Mouse (Mus musculus) midbrain, postnatal 0 days (tissue): ENCODE measurements around the gene Syt7. TPM values are rescaled to one million over a fixed set of nuclear protein-coding genes. Genes with fewer than 3 reads are reported as not detected.

Experiments used
- ATAC-seq: fragments of 200-750 bp; cut with Nextera tagmentation; 2 replicates; pipeline ENCODE4 v1.8.0; 2017; ENCODE audit warnings: moderate number of reproducible peaks, mild to moderate bottlenecking, moderate TSS enrichment, moderate library complexity; ENCODE audit not compliant: low FRiP score
- DNase-seq: peaks from one replicate; pipeline ENCODE4 v3.0.0-alpha.2; 2015; ENCODE audit warnings: low spot score
- H3K27ac ChIP-seq: fragments of 300-500 bp; sonication (generic); 2 replicates; pipeline ENCODE4 v1.5.1; 2014; ENCODE audit warnings: low read depth, mild to moderate bottlenecking, low read length, mixed read lengths
- H3K27me3 ChIP-seq: fragments of 300-500 bp; sonication (generic); 2 replicates; pipeline ENCODE4 v1.6.1; 2014; ENCODE audit warnings: low read length, control low read depth, mixed read lengths; ENCODE audit not compliant: insufficient read depth
- H3K36me3 ChIP-seq: fragments of 300-500 bp; sonication (generic); 2 replicates; pipeline ENCODE4 v1.6.1; 2014; ENCODE audit warnings: low read length, control low read depth, mixed read lengths; ENCODE audit not compliant: insufficient read depth
- H3K4me1 ChIP-seq: fragments of 300-500 bp; sonication (generic); 2 replicates; pipeline ENCODE4 v1.6.1; 2014; ENCODE audit warnings: mild to moderate bottlenecking, control low read depth, antibody characterized with exemption, low read length, mixed read lengths; ENCODE audit not compliant: insufficient read depth
- H3K4me2 ChIP-seq: fragments of 300-500 bp; sonication (generic); 2 replicates; pipeline ENCODE4 v1.6.1; 2014; ENCODE audit warnings: low read depth, mild to moderate bottlenecking, low read length, mixed read lengths; ENCODE audit not compliant: poor library complexity, severe bottlenecking
- H3K4me3 ChIP-seq: fragments of 300-500 bp; sonication (generic); 2 replicates; pipeline ENCODE4 v1.5.1; 2014; ENCODE audit warnings: low read depth, mild to moderate bottlenecking, low read length, moderate library complexity
- H3K9ac ChIP-seq: fragments of 300-500 bp; sonication (generic); replicated peaks from 2 replicates; pipeline ENCODE4 v1.6.1; 2014; ENCODE audit warnings: mild to moderate bottlenecking, low read length, moderate library complexity, mixed read lengths; ENCODE audit not compliant: poor library complexity, severe bottlenecking
- H3K9me3 ChIP-seq: fragments of 300-500 bp; sonication (generic); 2 replicates; pipeline ENCODE4 v1.6.1; 2016; ENCODE audit warnings: low read length, control low read depth
- CTCF ChIP-seq: IDR thresholded peaks from 2 replicates; pipeline ENCODE4 v1.5.1; 2016; ENCODE audit warnings: antibody characterized with exemption, mild to moderate bottlenecking
- WGBS: fragments of 180-500 bp; shearing (Covaris S2); extraction: QIAGEN DNeasy Blood & Tissue Kit; methylation state at CpG from one replicate; pipeline ENCODE4 v1.1.7; 2014; 5-methylcytosine and 5-hydroxymethylcytosine counted together
- polyA plus RNA-seq: library from polyadenylated mRNA; unstranded; fragments of >200 nt; fragmentation: Nextera tagmentation; extraction: Ambion mirVana; gene quantifications from 2 replicates; pipeline ENCODE4 v1.2.1, GENCODE M21; 2015
- total RNA-seq: library from RNA; depleted of rRNA; stranded (reverse); fragments of >200 nt; gene quantifications from 2 replicates; pipeline ENCODE4 v1.2.3, GENCODE M21; 2014

Gene Syt7
- total and polyA plus RNA-seq, 2 experiments from 2014 or later: 19.0 to 140 TPM

DNA sequence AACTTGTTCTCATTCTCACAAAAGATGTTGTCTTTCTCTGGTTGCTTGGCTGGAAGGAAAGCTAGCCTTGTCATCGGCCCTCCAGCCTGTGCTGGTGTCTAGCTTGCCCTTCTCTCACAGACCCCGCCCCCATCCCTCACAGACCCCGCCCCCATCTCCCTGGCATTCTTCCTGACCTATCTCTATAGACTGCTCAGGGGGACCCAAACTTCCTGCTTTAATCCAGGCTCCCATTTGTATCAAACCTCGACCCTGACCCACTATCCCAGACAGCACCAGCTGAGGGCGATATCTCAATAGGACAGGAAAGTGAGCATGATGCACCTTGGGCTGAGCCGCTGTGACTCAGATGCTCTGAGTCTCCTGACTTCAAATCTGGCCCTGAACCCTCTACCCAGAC is 84.9 kb downstream of the Syt7 start:
- no peaks in the 10 kb centered on the region for H3K4me1 ChIP-seq
- ATAC-seq: 0 out of 2 replicates have a peak, but pooled peaks have one; percentile 14
- H3K9ac ChIP-seq: no peak overlapping the region
- peak; percentile 7; the same call in 1 of the 2 replicates for TF ChIP-seq CTCF
- no peak overlapping the region for H3K27ac ChIP-seq
- no peaks in the 10 kb centered on the region for H3K27me3 ChIP-seq
- no peak overlapping the region for H3K4me2 ChIP-seq
- WGBS: 19% methylated on average over 6 of the region's 6 CpGs
- no peak for DNase-seq
- no peaks in the 10 kb centered on the region for H3K9me3 ChIP-seq
- no peaks in the 10 kb centered on the region for H3K36me3 ChIP-seq
- H3K4me3 ChIP-seq: no peak overlapping the region

DNA sequence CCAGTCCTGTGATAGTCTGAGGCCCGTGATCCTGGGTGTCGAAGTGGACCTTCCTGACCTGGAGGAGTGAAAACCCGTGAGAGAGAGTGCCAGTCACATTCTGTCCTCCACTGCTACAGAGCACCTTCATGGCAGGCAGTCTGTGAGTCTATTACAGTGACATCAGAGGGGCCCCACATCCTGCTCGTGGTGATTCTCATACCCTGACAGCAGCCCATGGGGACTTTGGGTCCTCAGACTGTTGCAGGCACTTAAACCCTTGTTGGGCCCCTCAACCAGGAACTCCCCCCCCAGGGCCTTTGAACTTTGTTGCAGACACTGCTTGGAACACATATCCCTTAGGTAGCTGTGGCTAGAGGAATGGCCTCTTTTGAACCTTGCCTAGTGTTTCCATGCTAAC is 90.7 kb downstream of the Syt7 start:
- TF ChIP-seq CTCF: no peak
- H3K27me3 ChIP-seq: no peaks in the 10 kb centered on the region
- H3K9ac ChIP-seq: no peak overlapping the region
- 72% methylated on average over 4 of the region's 4 CpGs for WGBS
- no peak overlapping the region for H3K27ac ChIP-seq
- no peaks in the 10 kb centered on the region for H3K9me3 ChIP-seq
- no peak for DNase-seq
- no peaks in the 10 kb centered on the region for H3K36me3 ChIP-seq
- peaks cover 11% of the 10 kb centered on the region; the same call in 1 of the 2 replicates for H3K4me1 ChIP-seq
- no peak for ATAC-seq
- H3K4me3 ChIP-seq: no peak overlapping the region
- H3K4me2 ChIP-seq: no peak overlapping the region

DNA sequence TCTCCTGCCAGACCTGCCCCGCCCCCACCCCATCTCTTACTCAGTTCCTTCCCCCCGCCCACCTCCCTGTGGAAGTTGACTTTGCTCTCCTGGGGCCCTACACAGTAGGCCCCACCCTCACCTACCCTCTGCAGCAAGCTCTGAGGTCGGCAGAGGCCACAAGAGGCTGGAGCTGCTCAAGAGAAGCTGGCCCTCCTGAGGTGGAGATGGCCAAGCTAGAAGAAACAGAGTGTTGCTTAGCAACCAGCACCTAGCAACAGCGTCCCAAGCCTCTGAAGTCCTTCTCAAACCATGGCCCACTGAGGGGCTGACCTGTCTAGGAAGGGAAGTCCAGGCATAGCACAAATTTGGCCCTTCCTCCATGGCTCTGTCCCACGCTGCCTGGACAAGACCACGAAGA is 93.8 kb downstream of the Syt7 start, which contains the start of gene Ppp1r32:
Ppp1r32 (minus strand) TSS at position 226 of the 400 bp plus-strand sequence.
- Histone ChIP-seq H3K9me3 (no peaks in the 10 kb centered on the region), H3K36me3 (no peaks in the 10 kb centered on the region), H3K4me2 (no peak within 1 kb of the TSS), H3K9ac (no peak within 1 kb of the TSS), H3K4me3 (no peak within 1 kb of the TSS), H3K27ac (no peak within 1 kb of the TSS), H3K27me3 (no peaks in the 10 kb centered on the region), H3K4me1 (peaks cover 11% of the 10 kb centered on the region; the same call in 1 of the 2 replicates)
- DNase-seq (peak; percentile 81), ATAC-seq (peak; percentile 73)
- TF ChIP-seq CTCF: no peak
- 21% methylated on average over 6 of the region's 6 CpGs for WGBS

DNA sequence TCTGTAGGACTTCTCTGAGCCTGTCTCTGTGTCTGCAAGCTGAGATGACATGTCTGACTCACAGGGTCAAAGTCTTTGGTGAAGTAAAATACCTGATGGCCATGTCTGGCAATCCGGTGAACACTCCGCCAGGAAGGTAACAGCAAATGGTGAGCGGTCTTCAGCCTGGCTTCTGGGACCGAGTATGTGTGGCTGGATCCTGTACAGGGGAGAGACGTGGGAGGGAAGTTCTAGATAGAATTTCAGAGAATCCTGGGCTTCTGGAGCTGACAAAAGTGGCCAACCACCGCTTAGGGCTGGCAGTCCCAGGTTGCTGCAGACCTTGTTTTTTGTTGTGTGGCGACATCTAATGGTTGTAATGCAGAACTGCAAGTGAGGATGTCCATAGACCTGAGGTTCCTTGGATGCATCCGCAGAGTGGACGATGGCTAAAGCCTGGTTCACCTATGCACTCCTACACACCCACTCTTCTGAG is 97.4 kb downstream of the Syt7 start:
- WGBS: 24% methylated on average over 9 of the region's 9 CpGs
- no peak overlapping the region for H3K4me2 ChIP-seq
- no peaks in the 10 kb centered on the region for H3K9me3 ChIP-seq
- H3K36me3 ChIP-seq: no peaks in the 10 kb centered on the region
- H3K9ac ChIP-seq: no peak overlapping the region
- peak; percentile 97 for TF ChIP-seq CTCF
- H3K27ac ChIP-seq: no peak overlapping the region
- peaks cover 11% of the 10 kb centered on the region; the same call in 1 of the 2 replicates for H3K4me1 ChIP-seq
- DNase-seq (peak; percentile 83), ATAC-seq (peak; percentile 77)
- H3K27me3 ChIP-seq: no peaks in the 10 kb centered on the region
- no peak overlapping the region for H3K4me3 ChIP-seq

- no peaks in the 10 kb centered on the region for H3K27me3 ChIP-seq
- WGBS: 93% methylated on average over 1 of the region's 1 CpGs
- no peak overlapping the region for H3K9ac ChIP-seq
- H3K4me1 ChIP-seq: 0 out of 2 replicates have a peak, but pooled peaks cover 2% of the 10 kb centered on the region
- H3K27ac ChIP-seq: no peak overlapping the region
- ATAC-seq (no peak), DNase-seq (no peak)
- H3K4me3 ChIP-seq: no peak overlapping the region
- peaks cover 6% of the 10 kb centered on the region; the same call in 1 of the 2 replicates for H3K36me3 ChIP-seq
- no peak for TF ChIP-seq CTCF
- no peaks in the 10 kb centered on the region for H3K9me3 ChIP-seq
- H3K4me2 ChIP-seq: no peak overlapping the region
These were observed 106.8 kb downstream of the Syt7 start for GRCm38 (mm10) chr19:10495670-10496069.

- H3K27ac ChIP-seq: peak overlapping the region; percentile 70
- no peak for TF ChIP-seq CTCF
- no peak for DNase-seq
- H3K9me3 ChIP-seq: no peaks in the 10 kb centered on the region
- H3K4me3 ChIP-seq: no peak overlapping the region
- H3K9ac ChIP-seq: no peak overlapping the region; the same call in 1 of the 2 replicates
- no peak overlapping the region for H3K4me2 ChIP-seq
- peak; percentile 53 for ATAC-seq
- peaks cover 10% of the 10 kb centered on the region; the same call in 1 of the 2 replicates for H3K36me3 ChIP-seq
- no peaks in the 10 kb centered on the region for H3K27me3 ChIP-seq
- WGBS: 23% methylated on average over 2 of the region's 2 CpGs
- H3K4me1 ChIP-seq: 0 out of 2 replicates have a peak, but pooled peaks cover 2% of the 10 kb centered on the region
These were observed 108.1 kb downstream of the Syt7 start for GRCm38 (mm10) chr19:10496976-10497375.
